Mouse (Mus musculus) left cerebral cortex, postnatal 10 days (tissue): Measurements from ENCODE around the gene Gm28729. TPM values are rescaled to one million over a fixed set of nuclear protein-coding genes. Genes with fewer than 3 reads are reported as not detected.
"Not testable (repeated sequence)": the region's sequence is repeated elsewhere in the genome, so short reads cannot be mapped to it uniquely, and the experiment has no call there.

Experiments used
- DNase-seq, 2 experiments: peaks; one replicate each; pipeline ENCODE4 v3.0.0; 2021 to 2022; ENCODE audit warnings: low spot score in 2 of 2, mixed read lengths in 1 of 2; ENCODE audit errors: extremely low spot score in 1 of 2
- intact Hi-C: fragments of 180-260 bp; cut with DNase I; formaldehyde crosslinking; loops from one replicate; pipeline ENCODE4 v1.15.1; 2025
- total RNA-seq, 2 experiments: library from RNA; stranded (reverse); gene quantifications; 2 replicates each; pipeline ENCODE4 v1.2.3; 2021

Gm28729 gene
- total RNA-seq, 2 experiments from 2014 or later: not detected

- no peak for DNase-seq
- intact Hi-C loops: no loop called here
Observed at GRCm38 (mm10) chr9:96529961-96530673, 5.1 kb upstream of the Gm28729 start.

- intact Hi-C loops: no loop called here
- no peak for DNase-seq
Observed at GRCm38 (mm10) chr9:96526011-96526410, 947 bp upstream of the Gm28729 start.

- DNase-seq: no peak
- intact Hi-C loops: no loop called here
Observed at GRCm38 (mm10) chr9:96523148-96523547, 1.9 kb downstream of the Gm28729 start.

GRCm38 (mm10) chr9:96521574-96521973 lies 3.5 kb downstream of the Gm28729 start:
- DNase-seq, intact Hi-C loops: not testable (repeated sequence)

- intact Hi-C loops: no loop called here
- no peak for DNase-seq
Observed at GRCm38 (mm10) chr9:96517429-96517828, 7.6 kb downstream of the Gm28729 start.

- DNase-seq: no peak
- intact Hi-C loops: no loop called here
Observed at GRCm38 (mm10) chr9:96516806-96517205, 8.3 kb downstream of the Gm28729 start.

GRCm38 (mm10) chr9:96515737-96516136 lies 9.3 kb downstream of the Gm28729 start:
- intact Hi-C loops: no loop called here
- no peak for DNase-seq

GRCm38 (mm10) chr9:96514278-96514677 lies 10.8 kb downstream of the Gm28729 start:
- DNase-seq: no peak
- intact Hi-C loops: no loop called here

- intact Hi-C loops: no loop called here
- DNase-seq: peak; percentile 49 to 56
Observed at GRCm38 (mm10) chr9:96506011-96506498, 19.0 kb downstream of the Gm28729 start.

- no peak for DNase-seq
- intact Hi-C loops: no loop called here
Observed at GRCm38 (mm10) chr9:96505156-96505555, 19.9 kb downstream of the Gm28729 start.

GRCm38 (mm10) chr9:96504116-96504895 lies 20.8 kb downstream of the Gm28729 start:
- intact Hi-C loops: no loop called here
- no peak for DNase-seq

- DNase-seq: no peak
Observed at GRCm38 (mm10) chr9:96502856-96503610, 22.0 kb downstream of the Gm28729 start.

GRCm38 (mm10) chr9:96501217-96501616 lies 23.8 kb downstream of the Gm28729 start:
- intact Hi-C loops: no loop called here
- DNase-seq: no peak

More at GRCm38 (mm10) chr9:96502856-96503610, 22.0 kb downstream of the Gm28729 start:
- intact Hi-C loops: no loop called here

GRCm38 (mm10) chr9:96493212-96493611 lies 31.9 kb downstream of the Gm28729 start:
- intact Hi-C loops: loop anchor here (5.0 kb wide), 2 partner anchors 141 to 206 kb away; no protein-coding TSS in a partner anchor
- DNase-seq: no peak

GRCm38 (mm10) chr9:96491810-96492209 lies 33.3 kb downstream of the Gm28729 start:
- intact Hi-C loops: loop anchor here (5.0 kb wide), 2 partner anchors 140 to 205 kb away; no protein-coding TSS in a partner anchor
- DNase-seq: peak in 1 of 2 experiments; percentile 32

GRCm38 (mm10) chr9:96487869-96488268 lies 37.2 kb downstream of the Gm28729 start:
- DNase-seq, intact Hi-C loops: not testable (repeated sequence)

GRCm38 (mm10) chr9:96483648-96484047 lies 41.4 kb downstream of the Gm28729 start:
- DNase-seq: no peak
- intact Hi-C loops: no loop called here

- no peak for DNase-seq
- intact Hi-C loops: no loop called here
Observed at GRCm38 (mm10) chr9:96483028-96483427, 42.0 kb downstream of the Gm28729 start.
